Mouse (Mus musculus): ENCODE measurements at regions not wholly inside any gene's neighbourhood (a gene's known extent, or its start where the extent isn't known, plus 50 kb on each side); places are given as distances from the start of the nearest gene placed in this dataset.
A peak's percentile ranks its signal among the peaks of the same experiment; 100 is the strongest.

DNA sequence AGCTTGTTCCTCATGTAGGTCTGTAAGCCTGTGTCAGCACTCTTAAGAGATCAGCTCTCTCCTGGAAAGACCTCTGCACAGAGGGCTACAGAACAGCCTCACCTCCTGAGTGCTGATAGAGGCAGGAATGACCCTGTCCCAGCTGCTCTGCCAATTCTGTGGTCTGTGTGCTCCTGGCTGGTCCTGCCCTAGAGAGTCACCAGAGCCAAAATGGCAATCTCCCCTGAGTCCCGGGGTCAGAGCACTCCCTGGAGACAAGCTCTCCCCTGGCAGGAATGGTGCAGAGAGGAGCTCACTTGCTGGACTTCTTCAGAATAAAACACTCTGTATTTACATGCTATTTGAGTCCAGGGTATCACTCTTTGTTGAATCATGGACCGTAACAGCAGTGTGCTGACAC, 149.9 kb upstream of the Slc4a7 start:
- H3K9me3 ChIP-seq (replicated peaks; ENCODE audit: low read length) = no peaks in the 10 kb centered on the region
- H3K79me2 ChIP-seq (replicated peaks; ENCODE audit: control insufficient read depth, extremely low read depth, insufficient read depth, poor library complexity, severe bottlenecking) = no peaks in the 10 kb centered on the region
- TF ChIP-seq CHD1 (IDR thresholded peaks at IDR 0.05; ENCODE audit: low read depth, low read length) (no peak), JUN (IDR thresholded peaks at IDR 0.05; ENCODE audit: insufficient read depth, low read depth, low read length) (no peak), TCF12 (IDR thresholded peaks at IDR 0.05; ENCODE audit: low read depth, low read length) (no peak), USF2 (conservative IDR thresholded peaks at IDR 0.05; ENCODE audit: low read depth, low read length) (no peak), ETS1 (conservative IDR thresholded peaks at IDR 0.05; ENCODE audit: low read depth, low read length) (no peak), SIN3A (IDR thresholded peaks at IDR 0.05; ENCODE audit: low read length) (no peak), ZNF384 (IDR thresholded peaks at IDR 0.05; ENCODE audit: low read depth, low read length) (no peak), TBP (conservative IDR thresholded peaks at IDR 0.05; ENCODE audit: low read depth, low read length) (no peak), UBTF (IDR thresholded peaks at IDR 0.05; ENCODE audit: low read depth, low read length) (no peak), RCOR1 (conservative IDR thresholded peaks at IDR 0.05; ENCODE audit: low read depth, low read length) (no peak), CHD2 (IDR thresholded peaks at IDR 0.05; ENCODE audit: low read length) (no peak), PAX5 (IDR thresholded peaks at IDR 0.05; ENCODE audit: low read length) (no peak), MAX (IDR thresholded peaks at IDR 0.05; ENCODE audit: low read length) (no peak), MEF2A (IDR thresholded peaks at IDR 0.05; ENCODE audit: borderline replicate concordance, low read depth, low read length) (no peak), MAFK (IDR thresholded peaks at IDR 0.05; ENCODE audit: insufficient replicate concordance, low read length) (no peak), USF1 (IDR thresholded peaks at IDR 0.05; ENCODE audit: low read depth, low read length) (no peak), ZC3H11A (IDR thresholded peaks at IDR 0.05; ENCODE audit: low read depth, low read length) (no peak), NRF1 (IDR thresholded peaks at IDR 0.05; ENCODE audit: low read depth, low read length) (no peak), EP300 (IDR thresholded peaks at IDR 0.05; ENCODE audit: low read length) (no peak)
- no peaks in the 10 kb centered on the region for H3K4me1 ChIP-seq (ENCODE audit: control insufficient read depth in 1 of 2, insufficient read depth in 2 of 2)
- dilution Hi-C loops (cut with MboI; ENCODE audit: extremely low pct_ligation_motif_present, extremely low pct_unique_long_range_greater_than_20kb, low sequenced_read_pairs) = no loop called here
- no peak overlapping the region for H3K4me2 ChIP-seq (ENCODE audit: insufficient read depth, low read depth, poor library complexity, severe bottlenecking)
- H3K9ac ChIP-seq (ENCODE audit: insufficient read depth, low read depth) = no peak overlapping the region
- no peaks in the 10 kb centered on the region for H3K27me3 ChIP-seq (replicated peaks)
- no peak overlapping the region for H3K4me3 ChIP-seq (replicated peaks in 1 of 3; ENCODE audit: low read depth in 2 of 3, low read length in 2 of 3, poor library complexity in 1 of 3)
- in situ Hi-C loops (cut with MboI; ENCODE audit: low pct_ligation_motif_present, low pct_unique_long_range_greater_than_20kb, low sequenced_read_pairs) = no loop called here
- H3K27ac ChIP-seq (ENCODE audit: insufficient read depth, low read depth) = no peak overlapping the region
- H3K36me3 ChIP-seq (replicated peaks in 1 of 2; ENCODE audit: control insufficient read depth in 1 of 2, insufficient read depth in 1 of 2, low read length in 1 of 2) = no peaks in the 10 kb centered on the region
- DNase-seq (ENCODE audit: extremely low read depth) = no peak

- Histone ChIP-seq H3K9ac (ENCODE audit: insufficient read depth, low read depth) (no peak overlapping the region), H3K4me2 (ENCODE audit: insufficient read depth, low read depth, poor library complexity, severe bottlenecking) (no peak overlapping the region), H3K27me3 (replicated peaks) (no peaks in the 10 kb centered on the region), H3K79me2 (replicated peaks; ENCODE audit: control insufficient read depth, extremely low read depth, insufficient read depth, poor library complexity, severe bottlenecking) (no peaks in the 10 kb centered on the region), H3K27ac (ENCODE audit: insufficient read depth, low read depth) (no peak overlapping the region), H3K36me3 (replicated peaks in 1 of 2; ENCODE audit: control insufficient read depth in 1 of 2, insufficient read depth in 1 of 2, low read length in 1 of 2) (no peaks in the 10 kb centered on the region), H3K4me3 (replicated peaks in 1 of 3; ENCODE audit: low read depth in 2 of 3, low read length in 2 of 3, poor library complexity in 1 of 3) (no peak overlapping the region), H3K4me1 (ENCODE audit: control insufficient read depth in 1 of 2, insufficient read depth in 2 of 2) (no peaks in the 10 kb centered on the region), H3K9me3 (replicated peaks; ENCODE audit: low read length) (no peaks in the 10 kb centered on the region)
- in situ Hi-C loops (cut with MboI; ENCODE audit: low pct_ligation_motif_present, low pct_unique_long_range_greater_than_20kb, low sequenced_read_pairs) = no loop called here
- no peak for DNase-seq (ENCODE audit: extremely low read depth)
- TF ChIP-seq SMC3 (IDR thresholded peaks at IDR 0.05; ENCODE audit: low read depth, low read length) (peak; percentile 44), RAD21 (IDR thresholded peaks at IDR 0.05; ENCODE audit: low read depth, low read length) (peak; percentile 36), CTCF (conservative IDR thresholded peaks at IDR 0.05 in 1 of 2, IDR thresholded peaks at IDR 0.05 in 1 of 2; ENCODE audit: low read depth in 2 of 2, low read length in 2 of 2) (peak in 1 of 2 experiments; percentile 38; a peak in 2 of 4 replicates), ELF1 (IDR thresholded peaks at IDR 0.05; ENCODE audit: low read depth, low read length) (no peak)
- dilution Hi-C loops (cut with MboI; ENCODE audit: extremely low pct_ligation_motif_present, extremely low pct_unique_long_range_greater_than_20kb, low sequenced_read_pairs) = no loop called here
Observed at GRCm38 (mm10) chr14:14574851-14575250, 127.2 kb upstream of the Slc4a7 start.
